Mouse (Mus musculus) thymus, postnatal 36 days (tissue): ENCODE data around the gene Atxn3.
"Not testable (repeated sequence)": the region's sequence is repeated elsewhere in the genome, so short reads cannot be mapped to it uniquely, and the experiment has no call there.

Experiments
- DNase-seq, 2 experiments: peaks; one replicate each; pipeline ENCODE4 v3.0.0; 2022; ENCODE audit warnings: mixed read lengths in 2 of 2

The Atxn3 gene

GRCm38 (mm10) chr12:101957942-101958544, at the start of gene Atxn3:
Atxn3 (minus strand) TSS chr12:101958246.
- peak; percentile 95 to 97 for DNase-seq

GRCm38 (mm10) chr12:102000785-102001184, 42.7 kb upstream of the Atxn3 start:
- DNase-seq: no peak

GRCm38 (mm10) chr12:101998929-101999328, 40.9 kb upstream of the Atxn3 start:
- DNase-seq: no peak

GRCm38 (mm10) chr12:101994576-101995467, 36.8 kb upstream of the Atxn3 start:
- DNase-seq: no peak

GRCm38 (mm10) chr12:101987659-101988058, 29.6 kb upstream of the Atxn3 start:
- DNase-seq: no peak

- DNase-seq: no peak
Observed at GRCm38 (mm10) chr12:101985110-101985509, 27.1 kb upstream of the Atxn3 start.

- no peak for DNase-seq
Observed at GRCm38 (mm10) chr12:101982977-101983376, 24.9 kb upstream of the Atxn3 start.

GRCm38 (mm10) chr12:101981559-101981958, 23.5 kb upstream of the Atxn3 start:
- no peak for DNase-seq

- DNase-seq: no peak
Observed at GRCm38 (mm10) chr12:101980266-101980665, 22.2 kb upstream of the Atxn3 start.

GRCm38 (mm10) chr12:101979213-101979750, 21.2 kb upstream of the Atxn3 start:
- DNase-seq: no peak

GRCm38 (mm10) chr12:101978588-101978987, 20.5 kb upstream of the Atxn3 start:
- no peak for DNase-seq

- DNase-seq: no peak
Observed at GRCm38 (mm10) chr12:101978162-101978561, 20.1 kb upstream of the Atxn3 start.

- no peak for DNase-seq
Observed at GRCm38 (mm10) chr12:101977404-101977915, 19.4 kb upstream of the Atxn3 start.

GRCm38 (mm10) chr12:101976651-101977403, 18.8 kb upstream of the Atxn3 start:
- DNase-seq: no peak

- peak; percentile 85 to 86 for DNase-seq
Observed at GRCm38 (mm10) chr12:101975601-101976571, 17.8 kb upstream of the Atxn3 start, which contains the start of gene Cpsf2. Cpsf2 (plus strand) TSS chr12:101975988.

GRCm38 (mm10) chr12:101975167-101975600, 17.1 kb upstream of the Atxn3 start:
- DNase-seq: no peak

- DNase-seq: no peak
Observed at GRCm38 (mm10) chr12:101974571-101974970, 16.5 kb upstream of the Atxn3 start.

GRCm38 (mm10) chr12:101972230-101972629, 14.2 kb upstream of the Atxn3 start:
- DNase-seq: no peak

- DNase-seq: no peak
Observed at GRCm38 (mm10) chr12:101971311-101971710, 13.3 kb upstream of the Atxn3 start.

- DNase-seq: not testable (repeated sequence)
Observed at GRCm38 (mm10) chr12:101958960-101959780, 1.1 kb upstream of the Atxn3 start.
